Mouse (Mus musculus): ENCODE results near the gene Usp6nl. TPM values are rescaled to one million over a fixed set of nuclear protein-coding genes. Genes with fewer than 3 reads are reported as not detected.

The Usp6nl gene
- polyA plus RNA-seq, 1 experiment from 2014 or later: 8.5 TPM

DNA sequence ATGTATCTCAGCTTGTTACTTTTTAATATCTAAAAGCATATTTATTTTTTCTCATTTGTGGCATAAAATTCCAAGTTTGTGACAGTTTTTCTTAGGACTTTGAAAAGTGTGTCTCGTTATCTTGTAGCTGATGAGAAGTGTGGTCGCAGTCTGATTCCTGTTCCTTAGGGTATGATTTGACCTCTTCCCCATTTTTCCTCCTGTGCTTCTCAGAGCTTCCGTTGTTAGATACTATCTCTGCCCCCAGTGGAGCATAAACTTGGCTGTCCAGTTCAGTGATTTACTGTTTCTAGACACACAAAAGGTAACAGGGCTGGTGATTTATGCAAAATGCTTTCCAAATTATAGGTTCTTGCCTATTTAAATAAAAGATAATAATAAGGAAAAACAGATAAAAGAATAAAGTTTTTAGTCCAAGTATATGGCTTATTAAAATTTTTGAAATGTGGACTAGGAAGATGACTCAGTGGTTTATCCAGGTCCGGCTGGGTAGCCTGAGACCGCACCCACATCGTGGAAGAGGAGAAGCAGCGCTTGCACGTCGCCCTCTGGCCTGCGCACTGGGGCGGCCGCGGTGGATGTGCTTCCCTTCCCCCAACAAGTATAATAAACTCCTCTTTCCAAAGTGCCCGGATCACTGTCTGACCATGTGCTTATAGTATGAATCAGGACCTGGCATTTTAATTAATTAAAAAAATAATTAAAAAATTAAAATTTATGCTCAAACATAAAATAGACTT, 62.1 kb downstream of the Usp6nl start:
- H3K27ac ChIP-seq (replicated peaks; ENCODE audit: low read depth, low read length): no peak overlapping the region
- no peak overlapping the region for H3K4me2 ChIP-seq (ENCODE audit: low read depth, low read length)
- ATAC-seq (ENCODE audit: low read depth): no peak
- H3K4me1 ChIP-seq (ENCODE audit: control insufficient read depth, insufficient read depth, low read length): peaks cover 9% of the 10 kb centered on the region; the same call in 1 of the 2 replicates
- 85% methylated on average over 14 of the region's 14 CpGs for WGBS
- no peak for DNase-seq (ENCODE audit: low spot score)
- no peak overlapping the region for H3K4me3 ChIP-seq (ENCODE audit: low read depth, low read length)
- no peak overlapping the region for H3K9ac ChIP-seq (ENCODE audit: low read depth, low read length)
- no peaks in the 10 kb centered on the region for H3K9me3 ChIP-seq (ENCODE audit: control insufficient read depth, low read length)
- no peaks in the 10 kb centered on the region for H3K27me3 ChIP-seq (replicated peaks; ENCODE audit: control insufficient read depth, insufficient read depth, low read length)
- H3K36me3 ChIP-seq (ENCODE audit: control insufficient read depth, insufficient read depth, low read length): no peaks in the 10 kb centered on the region

DNA sequence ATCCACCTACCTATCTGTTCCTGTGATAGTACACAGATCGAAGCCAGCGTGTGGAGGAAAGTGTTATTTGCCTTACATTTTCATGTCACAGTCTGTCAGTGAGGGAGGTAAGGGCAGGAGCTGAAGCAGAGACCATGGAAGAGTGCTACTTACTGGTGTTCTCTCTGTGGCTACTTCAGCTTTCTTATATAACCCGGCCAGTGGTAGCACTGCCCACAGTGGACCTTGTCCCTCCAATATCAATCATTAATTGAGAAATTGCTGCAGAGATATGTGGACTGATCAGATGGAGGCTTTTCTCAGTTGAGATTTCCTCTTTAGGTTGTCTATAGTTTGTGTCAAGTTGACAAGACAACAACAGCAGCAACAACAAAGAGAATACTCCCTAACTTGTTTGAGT, 66.7 kb downstream of the Usp6nl start:
- ATAC-seq (ENCODE audit: low read depth): no peak
- no peaks in the 10 kb centered on the region for H3K27me3 ChIP-seq (replicated peaks; ENCODE audit: control insufficient read depth, insufficient read depth, low read length)
- H3K4me2 ChIP-seq (ENCODE audit: low read depth, low read length): no peak overlapping the region
- H3K36me3 ChIP-seq (ENCODE audit: control insufficient read depth, insufficient read depth, low read length): no peaks in the 10 kb centered on the region
- no peak for DNase-seq (ENCODE audit: low spot score)
- H3K9ac ChIP-seq (ENCODE audit: low read depth, low read length): no peak overlapping the region
- H3K9me3 ChIP-seq (ENCODE audit: control insufficient read depth, low read length): no peaks in the 10 kb centered on the region
- H3K4me1 ChIP-seq (ENCODE audit: control insufficient read depth, insufficient read depth, low read length): 0 out of 2 replicates have a peak, but pooled peaks cover 3% of the 10 kb centered on the region
- 82% methylated on average over 3 of the region's 3 CpGs for WGBS
- H3K27ac ChIP-seq (replicated peaks; ENCODE audit: low read depth, low read length): no peak overlapping the region
- H3K4me3 ChIP-seq (ENCODE audit: low read depth, low read length): no peak overlapping the region

DNA sequence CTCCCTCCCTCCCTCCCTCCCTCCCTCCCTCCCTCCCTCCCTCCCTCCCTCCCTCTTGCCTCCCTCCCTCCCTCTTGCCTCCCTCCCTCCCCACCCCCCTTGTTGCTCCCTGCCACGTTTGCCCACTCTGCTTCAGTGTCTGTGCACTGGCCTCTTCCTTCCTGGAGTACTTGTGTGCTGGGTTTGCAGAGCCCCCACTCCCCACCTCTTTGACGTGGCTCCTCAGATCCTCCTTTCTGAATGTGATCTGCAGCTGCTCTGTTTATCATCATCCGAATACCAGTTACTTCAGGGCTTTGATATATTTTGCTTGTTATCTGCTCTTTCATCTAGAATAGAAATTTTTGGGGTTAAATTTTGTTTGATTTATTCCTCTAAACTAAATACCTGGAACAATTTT, 68.8 kb downstream of the Usp6nl start:
- Histone ChIP-seq H3K4me3 (ENCODE audit: low read depth, low read length) (no peak overlapping the region), H3K4me1 (ENCODE audit: control insufficient read depth, insufficient read depth, low read length) (0 out of 2 replicates have a peak, but pooled peaks cover 3% of the 10 kb centered on the region), H3K27ac (replicated peaks; ENCODE audit: low read depth, low read length) (no peak overlapping the region), H3K27me3 (replicated peaks; ENCODE audit: control insufficient read depth, insufficient read depth, low read length) (no peaks in the 10 kb centered on the region), H3K4me2 (ENCODE audit: low read depth, low read length) (no peak overlapping the region), H3K36me3 (ENCODE audit: control insufficient read depth, insufficient read depth, low read length) (no peaks in the 10 kb centered on the region), H3K9ac (ENCODE audit: low read depth, low read length) (no peak overlapping the region), H3K9me3 (ENCODE audit: control insufficient read depth, low read length) (no peaks in the 10 kb centered on the region)
- ATAC-seq (ENCODE audit: low read depth) (no peak), DNase-seq (ENCODE audit: low spot score) (no peak)
- WGBS: 47% methylated on average over 2 of the region's 3 CpGs

DNA sequence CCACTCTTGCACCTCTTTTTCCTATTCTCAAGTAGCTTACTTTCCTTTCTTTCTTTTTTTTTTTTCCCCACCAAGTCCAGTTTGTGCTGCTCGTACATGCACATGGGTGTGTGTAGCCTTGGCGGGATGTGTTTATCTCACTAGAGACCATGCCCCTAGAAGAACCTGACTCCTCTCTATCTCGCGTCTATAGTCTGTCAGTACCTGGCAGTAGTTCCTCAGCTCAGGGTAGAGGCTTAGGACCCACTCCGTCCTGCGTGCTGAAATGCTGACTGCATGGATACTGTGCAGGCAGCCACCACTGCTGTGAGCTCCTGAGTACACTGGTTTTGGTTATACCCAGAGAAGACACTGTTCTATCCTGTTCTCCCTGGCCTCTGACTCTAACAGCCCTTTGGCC, 69.5 kb downstream of the Usp6nl start:
- H3K9ac ChIP-seq (ENCODE audit: low read depth, low read length): no peak overlapping the region
- H3K9me3 ChIP-seq (ENCODE audit: control insufficient read depth, low read length): no peaks in the 10 kb centered on the region
- WGBS: 85% methylated on average over 6 of the region's 6 CpGs
- H3K4me2 ChIP-seq (ENCODE audit: low read depth, low read length): no peak overlapping the region
- H3K27ac ChIP-seq (replicated peaks; ENCODE audit: low read depth, low read length): no peak overlapping the region
- no peak overlapping the region for H3K4me3 ChIP-seq (ENCODE audit: low read depth, low read length)
- ATAC-seq (ENCODE audit: low read depth): no peak
- H3K36me3 ChIP-seq (ENCODE audit: control insufficient read depth, insufficient read depth, low read length): no peaks in the 10 kb centered on the region
- H3K4me1 ChIP-seq (ENCODE audit: control insufficient read depth, insufficient read depth, low read length): 0 out of 2 replicates have a peak, but pooled peaks cover 3% of the 10 kb centered on the region
- H3K27me3 ChIP-seq (replicated peaks; ENCODE audit: control insufficient read depth, insufficient read depth, low read length): no peaks in the 10 kb centered on the region
- no peak for DNase-seq (ENCODE audit: low spot score)

DNA sequence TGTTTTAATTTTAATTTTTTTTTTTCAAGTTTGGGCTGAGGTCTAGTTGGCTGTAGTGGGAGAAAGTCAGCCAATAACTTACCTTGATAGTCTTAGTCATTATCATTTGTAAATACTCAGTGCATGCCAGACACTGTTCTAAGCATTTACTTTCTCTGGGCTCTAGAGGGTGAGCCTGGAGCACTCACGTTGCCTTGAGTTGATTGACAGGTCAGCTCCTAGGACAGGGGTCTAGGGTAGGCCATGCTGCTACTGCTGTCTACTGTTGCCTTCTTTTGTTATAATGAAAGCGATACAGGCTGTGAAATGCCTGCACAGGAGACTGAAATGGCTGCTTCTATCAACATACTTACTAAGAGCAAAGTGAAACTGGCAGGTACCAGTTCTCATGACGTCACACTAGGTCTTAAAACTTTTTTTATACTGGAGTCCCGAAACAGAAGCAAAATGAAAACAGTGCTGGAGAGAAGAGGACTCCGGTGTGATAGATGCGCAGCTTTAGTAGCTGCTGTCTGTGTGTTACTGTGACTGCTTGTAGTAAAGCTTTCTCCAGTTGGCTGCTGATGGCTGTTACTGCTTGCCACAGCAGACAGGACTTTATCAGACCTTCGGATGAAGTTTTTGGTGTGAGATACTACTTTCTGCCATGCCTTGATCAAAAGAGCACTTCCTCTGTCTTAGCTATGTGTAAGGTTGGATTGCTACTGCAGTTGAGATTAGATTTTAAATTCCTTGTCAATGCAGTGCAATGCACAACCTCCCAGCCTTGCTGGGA, 73.6 kb downstream of the Usp6nl start:
- H3K4me2 ChIP-seq (ENCODE audit: low read depth, low read length): no peak overlapping the region
- no peaks in the 10 kb centered on the region for H3K27me3 ChIP-seq (replicated peaks; ENCODE audit: control insufficient read depth, insufficient read depth, low read length)
- H3K4me1 ChIP-seq (ENCODE audit: control insufficient read depth, insufficient read depth, low read length): no peaks in the 10 kb centered on the region
- DNase-seq (ENCODE audit: low spot score): no peak
- no peak for ATAC-seq (ENCODE audit: low read depth)
- no peak overlapping the region for H3K9ac ChIP-seq (ENCODE audit: low read depth, low read length)
- H3K36me3 ChIP-seq (ENCODE audit: control insufficient read depth, insufficient read depth, low read length): no peaks in the 10 kb centered on the region
- no peak overlapping the region for H3K27ac ChIP-seq (replicated peaks; ENCODE audit: low read depth, low read length)
- H3K9me3 ChIP-seq (ENCODE audit: control insufficient read depth, low read length): no peaks in the 10 kb centered on the region
- WGBS: 71% methylated on average over 7 of the region's 7 CpGs
- H3K4me3 ChIP-seq (ENCODE audit: low read depth, low read length): no peak overlapping the region

DNA sequence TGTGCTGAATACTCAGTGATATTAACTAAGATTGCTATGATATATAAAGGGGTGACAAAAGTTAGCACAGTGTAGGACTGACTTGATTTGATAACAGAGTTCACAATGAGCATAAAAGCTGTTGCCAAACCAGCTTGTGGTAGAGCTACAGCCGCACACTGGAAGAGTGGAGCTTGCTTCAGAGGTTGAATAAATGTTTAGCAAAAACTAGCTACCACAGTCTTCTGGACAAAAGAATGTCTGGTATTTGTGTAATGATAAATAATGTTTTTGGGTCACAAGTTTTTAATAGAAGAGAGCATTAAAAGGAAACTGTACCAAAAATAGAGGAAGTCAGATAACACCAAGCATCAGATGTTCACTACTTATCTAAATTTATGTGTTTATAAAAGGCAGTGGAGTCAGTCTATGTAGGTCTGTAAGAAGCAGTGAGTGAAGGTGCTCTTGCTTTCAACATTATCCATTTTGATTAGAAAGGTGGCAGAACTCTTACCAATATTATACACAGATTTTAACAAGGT, 74.2 kb downstream of the Usp6nl start:
- Histone ChIP-seq H3K27ac (replicated peaks; ENCODE audit: low read depth, low read length) (no peak overlapping the region), H3K27me3 (replicated peaks; ENCODE audit: control insufficient read depth, insufficient read depth, low read length) (no peaks in the 10 kb centered on the region), H3K4me2 (ENCODE audit: low read depth, low read length) (no peak overlapping the region), H3K9me3 (ENCODE audit: control insufficient read depth, low read length) (no peaks in the 10 kb centered on the region), H3K36me3 (ENCODE audit: control insufficient read depth, insufficient read depth, low read length) (no peaks in the 10 kb centered on the region), H3K4me3 (ENCODE audit: low read depth, low read length) (no peak overlapping the region), H3K4me1 (ENCODE audit: control insufficient read depth, insufficient read depth, low read length) (no peaks in the 10 kb centered on the region), H3K9ac (ENCODE audit: low read depth, low read length) (no peak overlapping the region)
- 57% methylated on average over 1 of the region's 1 CpGs for WGBS
- DNase-seq (ENCODE audit: low spot score) (no peak), ATAC-seq (ENCODE audit: low read depth) (no peak)

DNA sequence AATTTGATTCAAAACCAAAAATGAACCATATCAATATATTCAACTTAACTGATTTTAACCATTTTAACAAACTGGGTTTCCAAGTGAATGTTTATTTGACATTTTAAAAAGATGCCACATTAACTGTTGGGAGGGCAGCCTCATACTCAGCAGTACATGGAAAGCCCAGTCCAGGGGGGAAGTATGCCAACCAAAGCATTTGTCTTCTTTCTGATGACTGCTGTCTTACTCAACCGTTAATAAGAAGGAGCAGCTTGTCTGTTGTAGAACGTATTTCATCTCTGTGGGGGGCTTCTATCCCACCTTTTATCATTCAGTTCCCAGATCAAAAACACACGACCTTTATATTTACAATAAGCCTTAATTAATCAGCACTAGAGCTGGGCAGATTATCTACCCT, 74.7 kb downstream of the Usp6nl start:
- ATAC-seq (ENCODE audit: low read depth): no peak
- H3K27me3 ChIP-seq (replicated peaks; ENCODE audit: control insufficient read depth, insufficient read depth, low read length): no peaks in the 10 kb centered on the region
- DNase-seq (ENCODE audit: low spot score): no peak
- H3K9ac ChIP-seq (ENCODE audit: low read depth, low read length): no peak overlapping the region
- H3K4me1 ChIP-seq (ENCODE audit: control insufficient read depth, insufficient read depth, low read length): no peaks in the 10 kb centered on the region
- no peak overlapping the region for H3K4me3 ChIP-seq (ENCODE audit: low read depth, low read length)
- H3K9me3 ChIP-seq (ENCODE audit: control insufficient read depth, low read length): no peaks in the 10 kb centered on the region
- no peaks in the 10 kb centered on the region for H3K36me3 ChIP-seq (ENCODE audit: control insufficient read depth, insufficient read depth, low read length)
- H3K27ac ChIP-seq (replicated peaks; ENCODE audit: low read depth, low read length): no peak overlapping the region
- no peak overlapping the region for H3K4me2 ChIP-seq (ENCODE audit: low read depth, low read length)
- WGBS: 61% methylated on average over 3 of the region's 3 CpGs

DNA sequence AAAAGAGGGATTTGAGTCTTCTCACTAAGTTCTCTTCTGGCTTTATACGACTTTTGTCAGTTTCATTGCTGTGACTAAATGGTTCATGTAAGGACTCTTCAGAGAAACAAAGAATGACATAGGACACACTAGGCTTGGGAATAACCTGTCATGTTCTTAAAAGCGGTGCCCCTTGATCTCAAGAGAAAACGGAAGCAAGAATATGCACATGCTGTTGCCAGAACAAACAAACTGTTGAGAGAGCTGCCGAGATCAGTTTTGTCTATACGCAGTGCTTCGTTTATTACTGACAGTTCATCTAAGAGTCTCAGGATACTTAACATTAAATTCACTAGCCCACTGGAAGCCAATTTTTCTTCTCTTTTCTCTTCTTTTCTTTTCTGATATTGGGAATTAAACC, 76.4 kb downstream of the Usp6nl start:
- no peak overlapping the region for H3K9ac ChIP-seq (ENCODE audit: low read depth, low read length)
- no peaks in the 10 kb centered on the region for H3K27me3 ChIP-seq (replicated peaks; ENCODE audit: control insufficient read depth, insufficient read depth, low read length)
- no peaks in the 10 kb centered on the region for H3K36me3 ChIP-seq (ENCODE audit: control insufficient read depth, insufficient read depth, low read length)
- H3K4me1 ChIP-seq (ENCODE audit: control insufficient read depth, insufficient read depth, low read length): 0 out of 2 replicates have a peak, but pooled peaks cover 3% of the 10 kb centered on the region
- no peak overlapping the region for H3K4me2 ChIP-seq (ENCODE audit: low read depth, low read length)
- H3K27ac ChIP-seq (replicated peaks; ENCODE audit: low read depth, low read length): no peak overlapping the region
- 80% methylated on average over 6 of the region's 6 CpGs for WGBS
- no peak overlapping the region for H3K4me3 ChIP-seq (ENCODE audit: low read depth, low read length)
- ATAC-seq (ENCODE audit: low read depth) (no peak), DNase-seq (ENCODE audit: low spot score) (no peak)
- no peaks in the 10 kb centered on the region for H3K9me3 ChIP-seq (ENCODE audit: control insufficient read depth, low read length)
